Mouse (Mus musculus): ENCODE results near the gene Ppargc1a. TPM values are rescaled to one million over a fixed set of nuclear protein-coding genes. Genes with fewer than 3 reads are reported as not detected.

Ppargc1a gene
- polyA plus RNA-seq, 1 experiment, result 2.1 TPM

DNA sequence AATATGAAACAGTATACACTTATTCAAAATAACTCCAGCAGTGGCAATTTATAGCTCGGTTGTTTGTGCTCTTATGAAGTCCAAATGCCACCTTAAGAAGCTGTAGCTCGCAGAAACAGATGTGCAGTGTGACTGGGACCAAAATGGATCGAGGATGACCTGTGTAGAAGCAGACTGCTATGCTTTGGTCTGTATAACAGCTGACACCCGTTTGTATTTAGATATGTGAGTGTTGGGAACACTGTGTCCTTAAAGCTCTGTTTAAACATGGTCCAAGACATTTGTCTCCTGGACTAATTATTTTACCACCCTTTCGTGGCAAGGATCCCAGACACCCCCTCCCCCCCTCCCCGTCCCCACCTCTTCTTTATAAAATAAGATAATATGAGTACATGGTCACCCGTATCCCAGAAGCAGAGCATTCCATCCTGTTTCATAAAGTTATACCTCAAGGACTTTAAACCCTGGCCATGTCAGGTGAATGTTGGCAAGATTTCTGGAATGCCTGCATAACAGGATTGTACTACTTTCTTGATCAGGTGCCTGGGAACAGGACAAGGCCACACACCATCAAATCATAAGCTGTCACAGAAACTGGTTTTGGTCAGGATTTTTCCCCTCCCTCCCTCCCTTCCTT lies 30.4 kb downstream of the Ppargc1a start:
- H3K4me2 ChIP-seq (ENCODE audit: low read depth), result no peak overlapping the region
- no peaks in the 10 kb centered on the region for H3K79me2 ChIP-seq (ENCODE audit: control insufficient read depth, insufficient read depth)
- no peaks in the 10 kb centered on the region for H3K27me3 ChIP-seq (ENCODE audit: control insufficient read depth, insufficient read depth, insufficient read length)
- no peak overlapping the region for H3K4me3 ChIP-seq
- no peak overlapping the region for H3ac ChIP-seq (ENCODE audit: control insufficient read depth, insufficient read length)
- no peaks in the 10 kb centered on the region for H3K36me3 ChIP-seq (ENCODE audit: control insufficient read depth, insufficient read depth)
- TF ChIP-seq MYOD1 (IDR thresholded peaks at IDR 0.05; ENCODE audit: control insufficient read depth in 1 of 3, insufficient read length in 2 of 3, low read depth in 2 of 3), result no peak
- TF ChIP-seq REST (IDR thresholded peaks at IDR 0.05; ENCODE audit: insufficient read depth, insufficient read length), result no peak
- no peak for TF ChIP-seq E2F4 (IDR thresholded peaks at IDR 0.05; ENCODE audit: insufficient read depth)
- TF ChIP-seq MYOG (IDR thresholded peaks at IDR 0.05; ENCODE audit: control insufficient read depth in 1 of 3, insufficient read depth in 1 of 3, insufficient read length in 2 of 3, low read depth in 2 of 3), result no peak
- TF ChIP-seq MAX (IDR thresholded peaks at IDR 0.05; ENCODE audit: low read depth), result no peak
- no peak for TF ChIP-seq TCF12 (IDR thresholded peaks at IDR 0.05; ENCODE audit: insufficient read depth, poor library complexity, severe bottlenecking)
- no peak for TF ChIP-seq SRF (IDR thresholded peaks at IDR 0.05; ENCODE audit: control insufficient read depth, insufficient read length, low read depth)
- no peak for TF ChIP-seq TCF3 (IDR thresholded peaks at IDR 0.05; ENCODE audit: insufficient read length, low read depth)
- TF ChIP-seq CEBPB (IDR thresholded peaks at IDR 0.05; ENCODE audit: insufficient read depth, poor library complexity, severe bottlenecking), result no peak
- TF ChIP-seq USF1 (IDR thresholded peaks at IDR 0.05; ENCODE audit: low read depth), result no peak

DNA sequence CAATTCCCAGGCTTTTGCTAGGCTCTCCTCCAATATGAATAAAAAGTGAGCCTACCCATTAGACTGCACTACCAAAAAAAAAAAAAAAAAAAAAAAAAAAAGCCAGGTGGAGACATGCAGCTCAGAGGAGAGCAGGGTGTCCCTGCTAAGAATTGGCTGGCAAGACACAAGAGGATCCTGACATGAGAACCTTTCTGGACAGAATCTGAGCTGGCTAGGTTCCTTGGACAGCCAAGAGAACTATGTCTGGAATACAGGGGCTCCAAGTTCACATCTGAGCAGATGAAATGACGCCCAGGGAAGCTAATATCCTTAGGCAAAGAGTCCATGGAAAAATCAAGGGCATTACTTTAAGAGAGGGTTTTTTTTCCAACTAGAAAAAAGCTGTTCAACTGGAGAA lies 33.1 kb downstream of the Ppargc1a start:
- H3ac ChIP-seq (ENCODE audit: control insufficient read depth, insufficient read length), result no peak overlapping the region

GRCm38 (mm10) chr5:51531286-51531685 lies 36.2 kb downstream of the Ppargc1a start:
- Histone ChIP-seq H3ac (ENCODE audit: control insufficient read depth, insufficient read length) (no peak overlapping the region), H3K4me2 (ENCODE audit: low read depth) (no peak overlapping the region), H3K36me3 (ENCODE audit: control insufficient read depth, insufficient read depth) (no peaks in the 10 kb centered on the region), H3K79me2 (ENCODE audit: control insufficient read depth, insufficient read depth) (no peaks in the 10 kb centered on the region), H3K27me3 (ENCODE audit: control insufficient read depth, insufficient read depth, insufficient read length) (no peaks in the 10 kb centered on the region), H3K4me3 (no peak overlapping the region)
- TF ChIP-seq POLR2A (IDR thresholded peaks at IDR 0.05; ENCODE audit: insufficient read length, low read depth), result no peak
- TF ChIP-seq REST (IDR thresholded peaks at IDR 0.05; ENCODE audit: insufficient read depth, insufficient read length), result no peak
- TF ChIP-seq SRF (IDR thresholded peaks at IDR 0.05; ENCODE audit: control insufficient read depth, insufficient read length, low read depth), result no peak
- TF ChIP-seq USF1 (IDR thresholded peaks at IDR 0.05; ENCODE audit: low read depth), result no peak
- TF ChIP-seq E2F4 (IDR thresholded peaks at IDR 0.05; ENCODE audit: insufficient read depth), result no peak
- no peak for TF ChIP-seq POLR2AphosphoS2 (IDR thresholded peaks at IDR 0.05; ENCODE audit: insufficient read length, low read depth)
- no peak for TF ChIP-seq MAX (IDR thresholded peaks at IDR 0.05; ENCODE audit: low read depth)
- no peak for TF ChIP-seq CEBPB (IDR thresholded peaks at IDR 0.05; ENCODE audit: insufficient read depth, poor library complexity, severe bottlenecking)
- no peak for TF ChIP-seq TCF3 (IDR thresholded peaks at IDR 0.05; ENCODE audit: insufficient read length, low read depth)
- TF ChIP-seq TCF12 (IDR thresholded peaks at IDR 0.05; ENCODE audit: insufficient read depth, poor library complexity, severe bottlenecking), result no peak
- TF ChIP-seq MYOG (IDR thresholded peaks at IDR 0.05; ENCODE audit: control insufficient read depth in 1 of 3, insufficient read depth in 1 of 3, insufficient read length in 2 of 3, low read depth in 2 of 3), result no peak
- TF ChIP-seq MYOD1 (IDR thresholded peaks at IDR 0.05; ENCODE audit: control insufficient read depth in 1 of 3, insufficient read length in 2 of 3, low read depth in 2 of 3), result no peak

More for the DNA sequence above, 33.1 kb downstream of the Ppargc1a start:
- no peak overlapping the region for H3K4me3 ChIP-seq
- H3K4me2 ChIP-seq (ENCODE audit: low read depth), result no peak overlapping the region
- no peaks in the 10 kb centered on the region for H3K27me3 ChIP-seq (ENCODE audit: control insufficient read depth, insufficient read depth, insufficient read length)
- H3K36me3 ChIP-seq (ENCODE audit: control insufficient read depth, insufficient read depth), result no peaks in the 10 kb centered on the region
- TF ChIP-seq MAX (IDR thresholded peaks at IDR 0.05; ENCODE audit: low read depth) (no peak), MYOD1 (IDR thresholded peaks at IDR 0.05; ENCODE audit: control insufficient read depth in 1 of 3, insufficient read length in 2 of 3, low read depth in 2 of 3) (no peak), TCF12 (IDR thresholded peaks at IDR 0.05; ENCODE audit: insufficient read depth, poor library complexity, severe bottlenecking) (no peak), TCF3 (IDR thresholded peaks at IDR 0.05; ENCODE audit: insufficient read length, low read depth) (no peak), CEBPB (IDR thresholded peaks at IDR 0.05; ENCODE audit: insufficient read depth, poor library complexity, severe bottlenecking) (no peak), USF1 (IDR thresholded peaks at IDR 0.05; ENCODE audit: low read depth) (no peak), REST (IDR thresholded peaks at IDR 0.05; ENCODE audit: insufficient read depth, insufficient read length) (no peak), SRF (IDR thresholded peaks at IDR 0.05; ENCODE audit: control insufficient read depth, insufficient read length, low read depth) (no peak), E2F4 (IDR thresholded peaks at IDR 0.05; ENCODE audit: insufficient read depth) (no peak), POLR2AphosphoS2 (IDR thresholded peaks at IDR 0.05; ENCODE audit: insufficient read length, low read depth) (no peak), MYOG (IDR thresholded peaks at IDR 0.05; ENCODE audit: control insufficient read depth in 1 of 3, insufficient read depth in 1 of 3, insufficient read length in 2 of 3, low read depth in 2 of 3) (no peak)
- H3K79me2 ChIP-seq (ENCODE audit: control insufficient read depth, insufficient read depth), result no peaks in the 10 kb centered on the region

- H3K79me2 ChIP-seq (ENCODE audit: control insufficient read depth, insufficient read depth), result no peaks in the 10 kb centered on the region
- H3K36me3 ChIP-seq (ENCODE audit: control insufficient read depth, insufficient read depth), result no peaks in the 10 kb centered on the region
- TF ChIP-seq E2F4 (IDR thresholded peaks at IDR 0.05; ENCODE audit: insufficient read depth) (no peak), REST (IDR thresholded peaks at IDR 0.05; ENCODE audit: insufficient read depth, insufficient read length) (no peak), SRF (IDR thresholded peaks at IDR 0.05; ENCODE audit: control insufficient read depth, insufficient read length, low read depth) (no peak), MYOD1 (IDR thresholded peaks at IDR 0.05; ENCODE audit: control insufficient read depth in 1 of 3, insufficient read length in 2 of 3, low read depth in 2 of 3) (no peak), CEBPB (IDR thresholded peaks at IDR 0.05; ENCODE audit: insufficient read depth, poor library complexity, severe bottlenecking) (no peak), POLR2AphosphoS2 (IDR thresholded peaks at IDR 0.05; ENCODE audit: insufficient read length, low read depth) (no peak), POLR2A (IDR thresholded peaks at IDR 0.05; ENCODE audit: insufficient read length, low read depth) (no peak), USF1 (IDR thresholded peaks at IDR 0.05; ENCODE audit: low read depth) (no peak), MAX (IDR thresholded peaks at IDR 0.05; ENCODE audit: low read depth) (no peak), MYOG (IDR thresholded peaks at IDR 0.05; ENCODE audit: control insufficient read depth in 1 of 3, insufficient read depth in 1 of 3, insufficient read length in 2 of 3, low read depth in 2 of 3) (no peak), TCF3 (IDR thresholded peaks at IDR 0.05; ENCODE audit: insufficient read length, low read depth) (no peak), TCF12 (IDR thresholded peaks at IDR 0.05; ENCODE audit: insufficient read depth, poor library complexity, severe bottlenecking) (no peak)
- no peak overlapping the region for H3K4me3 ChIP-seq
- no peak overlapping the region for H3K4me2 ChIP-seq (ENCODE audit: low read depth)
- no peaks in the 10 kb centered on the region for H3K27me3 ChIP-seq (ENCODE audit: control insufficient read depth, insufficient read depth, insufficient read length)
- H3ac ChIP-seq (ENCODE audit: control insufficient read depth, insufficient read length), result no peak overlapping the region
Measured at GRCm38 (mm10) chr5:51529444-51529843, 38.1 kb downstream of the Ppargc1a start.

Data from myocyte (in vitro differentiated cells).